Mouse (Mus musculus) yolk sac, embryonic 10.5 days (tissue): Measurements from ENCODE around the gene Bcl2a1c.
"Not testable (repeated sequence)": the region's sequence is repeated elsewhere in the genome, so short reads cannot be mapped to it uniquely, and the experiment has no call there.

ENCODE experiments used
- DNase-seq: peaks from one replicate; pipeline ENCODE4 v3.0.0-alpha.2; 2017; ENCODE audit warnings: low spot score

The Bcl2a1c gene

DNA sequence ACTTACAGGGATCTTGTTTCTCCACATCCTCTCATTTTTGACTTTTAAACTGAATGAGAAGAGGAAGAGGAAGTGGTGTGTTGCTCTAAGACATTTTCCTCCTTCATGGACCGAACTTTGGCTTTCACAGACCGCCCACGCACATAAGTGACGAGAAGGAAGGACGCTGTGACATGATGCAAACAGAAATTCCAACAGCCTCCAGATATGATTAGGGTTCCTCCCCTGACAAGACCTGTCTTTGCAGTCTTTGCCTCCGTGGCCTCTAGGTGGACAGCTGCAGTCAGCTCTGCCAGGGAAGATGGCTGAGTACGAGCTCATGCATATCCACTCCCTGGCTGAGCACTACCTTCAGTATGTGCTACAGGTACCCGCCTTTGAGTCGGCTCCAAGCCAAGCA lies at the start of gene Bcl2a1c:
TSS of gene Bcl2a1c (plus strand) at position 281 of the 400 bp plus-strand sequence.
- DNase-seq: not testable (repeated sequence)

DNA sequence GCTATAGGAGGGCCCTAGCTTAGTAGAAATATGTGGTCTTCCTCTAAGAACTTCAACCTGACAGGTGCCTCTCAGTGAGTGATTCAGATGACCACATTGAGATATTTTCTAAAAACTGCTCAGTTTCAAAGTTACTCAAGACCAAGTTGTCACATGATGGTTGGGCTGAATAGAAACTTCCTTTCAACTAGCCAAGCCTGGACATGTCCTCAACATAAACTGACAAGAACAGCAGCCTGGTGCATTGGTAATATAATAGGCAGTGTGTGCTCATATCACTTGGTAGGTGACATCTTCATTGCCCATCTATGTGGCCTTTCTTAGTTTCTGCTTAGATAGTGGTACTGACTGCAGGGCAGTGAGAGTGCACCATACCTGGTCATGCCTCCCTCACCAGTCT lies 24.0 kb upstream of the Bcl2a1c start:
- DNase-seq: not testable (repeated sequence)

GRCm38 (mm10) chr9:114311752-114312151 lies 18.2 kb upstream of the Bcl2a1c start:
- not testable (repeated sequence) for DNase-seq

GRCm38 (mm10) chr9:114318021-114318420 lies 11.9 kb upstream of the Bcl2a1c start:
- DNase-seq: peak; percentile 16

DNA sequence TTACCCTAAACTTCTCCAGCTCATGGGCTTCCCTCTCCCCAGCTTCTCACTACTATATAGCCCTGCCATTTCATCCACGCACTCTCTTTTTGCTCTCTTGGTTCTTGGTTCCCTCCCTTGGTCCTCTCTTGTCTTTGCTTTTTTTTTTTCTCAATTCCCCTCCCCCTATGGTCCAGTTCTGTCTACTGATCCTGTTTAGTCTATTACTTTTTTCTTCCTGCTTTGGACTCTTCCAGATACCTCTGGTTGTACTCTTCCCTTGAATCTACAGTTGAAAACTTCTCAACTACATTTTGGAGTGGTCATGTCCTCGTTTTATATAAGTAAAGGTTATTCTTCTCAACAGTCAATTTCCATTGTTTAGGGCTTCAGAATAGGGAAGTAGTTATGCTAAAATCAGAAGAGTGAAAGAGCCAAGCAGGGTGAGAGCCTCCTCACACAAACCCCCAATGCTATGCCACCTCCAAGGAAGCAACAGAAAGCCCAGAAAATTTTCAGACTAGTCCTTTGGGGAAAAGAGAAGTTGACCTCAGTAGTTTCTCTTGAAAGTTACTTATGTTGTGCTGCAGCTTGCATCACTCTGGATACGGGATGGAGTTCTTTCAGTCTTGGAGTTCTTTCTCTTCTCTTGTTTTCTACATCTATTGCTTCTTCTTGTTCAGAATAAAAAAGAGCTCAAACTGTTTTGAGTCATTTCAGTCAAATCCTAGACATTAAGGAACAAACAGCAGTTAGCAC lies 3.8 kb upstream of the Bcl2a1c start:
- no peak for DNase-seq

GRCm38 (mm10) chr9:114328332-114328731 lies 1.6 kb upstream of the Bcl2a1c start:
- not testable (repeated sequence) for DNase-seq

DNA sequence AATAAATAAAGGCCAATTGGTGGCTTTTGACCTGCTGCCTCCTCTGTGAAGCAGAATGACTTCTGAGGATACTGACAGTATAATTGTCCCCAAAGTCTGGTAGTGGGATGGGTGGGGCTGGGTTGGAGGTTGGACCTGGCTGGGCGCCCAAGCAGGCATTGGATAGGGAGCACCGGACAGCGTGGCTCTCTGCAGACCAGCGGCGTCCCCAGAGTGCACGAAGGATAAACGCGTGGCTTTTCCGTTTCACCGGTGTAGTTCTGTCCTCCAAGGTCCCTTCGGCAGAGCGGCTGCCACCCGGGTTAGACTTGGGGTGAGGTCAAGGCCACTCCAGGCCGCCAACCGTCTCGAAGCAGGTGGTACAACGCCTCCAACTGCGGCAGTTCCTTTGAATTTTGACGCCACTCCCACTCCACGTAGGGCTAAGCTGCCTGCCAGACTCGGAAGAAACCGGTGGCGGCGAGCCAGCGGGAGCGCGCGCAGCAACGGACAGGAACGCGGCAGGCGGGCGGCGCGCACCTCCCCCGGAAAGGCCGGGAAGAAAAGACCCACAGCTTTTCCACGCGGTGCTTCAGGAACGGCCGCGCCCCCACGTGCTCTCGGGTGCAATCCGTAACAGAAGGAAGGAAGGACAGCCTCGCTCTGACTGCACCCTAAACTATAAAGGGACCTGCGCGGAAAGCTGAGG lies 38.0 kb downstream of the Bcl2a1c start:
- peak; percentile 62 for DNase-seq

DNA sequence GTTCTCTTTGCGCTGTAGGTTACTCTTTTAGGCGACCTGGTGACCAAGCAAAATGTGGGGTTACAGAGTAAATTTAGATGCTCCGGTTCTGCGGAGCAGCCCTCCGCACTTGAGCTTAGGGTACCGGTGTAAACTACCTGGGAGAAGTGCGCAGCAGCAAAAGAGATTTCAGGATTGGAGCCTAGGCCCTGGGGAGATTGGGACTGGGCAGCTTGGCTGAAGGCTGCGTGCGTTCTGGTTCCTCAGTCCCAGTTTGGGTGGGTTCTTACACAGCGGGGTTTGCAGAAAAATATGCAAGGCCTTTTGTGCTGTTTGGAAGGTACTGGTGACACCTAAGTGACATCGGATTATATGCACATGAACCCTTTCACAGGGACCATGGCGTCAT lies 38.5 kb downstream of the Bcl2a1c start:
- DNase-seq: no peak

DNA sequence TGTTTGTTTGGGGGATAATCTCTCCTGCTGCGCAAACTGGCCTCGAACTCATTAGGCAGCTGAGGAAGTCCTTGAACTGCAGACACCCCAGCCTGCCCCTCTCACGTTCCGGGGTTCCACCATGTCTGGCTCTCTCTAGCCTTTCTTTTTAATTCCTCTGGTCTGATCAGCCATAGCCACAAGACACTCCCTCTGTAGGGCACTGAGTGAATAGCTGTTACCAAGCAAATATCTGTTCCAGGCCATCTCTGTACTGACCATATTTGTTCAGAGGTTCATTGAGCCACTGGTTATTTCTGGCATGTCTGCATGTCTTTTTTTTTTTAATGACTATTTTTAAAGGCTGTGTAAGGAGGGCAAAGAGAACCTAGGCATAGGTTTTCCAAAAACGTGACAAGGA lies 39.5 kb downstream of the Bcl2a1c start:
- DNase-seq: not testable (repeated sequence)

GRCm38 (mm10) chr9:114371717-114372116 lies 41.8 kb downstream of the Bcl2a1c start:
- not testable (repeated sequence) for DNase-seq

- no peak for DNase-seq
Measured at GRCm38 (mm10) chr9:114375276-114375962, 45.5 kb downstream of the Bcl2a1c start.

DNA sequence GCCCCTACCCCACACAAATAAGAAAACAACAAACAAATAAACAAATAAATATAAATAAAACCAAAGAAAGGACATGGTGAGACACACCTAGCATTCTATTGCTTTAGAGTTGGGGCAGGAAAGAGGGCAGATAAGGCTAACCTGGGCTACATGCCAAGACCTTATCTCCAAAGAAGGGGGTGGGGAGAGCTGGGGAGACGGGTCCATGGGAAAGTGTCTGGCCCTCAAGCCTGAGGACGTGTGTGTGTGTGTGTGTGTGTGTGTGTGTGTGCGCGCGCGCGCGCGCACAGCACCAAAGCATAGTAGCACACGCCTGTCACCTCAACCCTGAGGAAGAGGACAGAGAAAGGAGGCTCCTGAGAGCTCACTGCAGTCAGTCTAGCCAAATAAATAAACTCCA lies 47.2 kb downstream of the Bcl2a1c start:
- DNase-seq: no peak

GRCm38 (mm10) chr9:114379871-114380270 lies 49.9 kb downstream of the Bcl2a1c start:
- DNase-seq: peak; percentile 78
